7 mouse cellular contexts compared by ENCODE assay signal in genomic region chr12:101026946-101027345, GRCm38 (mm10). TPM values are rescaled to one million over a fixed set of nuclear protein-coding genes. Genes with fewer than 3 reads are reported as not detected.
A peak's percentile ranks its signal among the peaks of the same experiment; 100 is the strongest.
DNase-seq lines count a peak whose midpoint lies in the region; ATAC-seq and TF ChIP-seq lines count a peak whose summit lies in the region.

No protein-coding gene starts in this region.

- H3K4me1 ChIP-seq in brown adipose tissue, adult 24 weeks (ENCODE audit: control insufficient read depth, insufficient read depth, insufficient read length, low read length), result peaks cover 6% of the 10 kb centered on the region
- peaks cover 23% of the 10 kb centered on the region for H3K4me1 ChIP-seq in forebrain, postnatal 0 days (ENCODE audit: insufficient read depth)
- peaks cover 14% of the 10 kb centered on the region for H3K4me1 ChIP-seq in limb, embryonic 14.5 days (ENCODE audit: control insufficient read depth, insufficient read depth, low read length)

- peak overlapping the region; percentile 90 for H3K27ac ChIP-seq in left cerebral cortex, adult 2 months
- peak overlapping the region; percentile 36; the same call in 1 of the 2 replicates for H3K27ac ChIP-seq in brown adipose tissue, adult 24 weeks (replicated peaks; ENCODE audit: low read depth, low read length)
- no peak overlapping the region for H3K27ac ChIP-seq in forebrain, postnatal 0 days (ENCODE audit: low read depth, low read length)
- H3K27ac ChIP-seq in limb, embryonic 14.5 days (replicated peaks; ENCODE audit: low read depth, low read length), result no peak overlapping the region

- TF ChIP-seq CTCF in left cerebral cortex, adult 2 months (IDR thresholded peaks at IDR 0.05), result no peak
- no peak for TF ChIP-seq CTCF in forebrain, postnatal 0 days (IDR thresholded peaks at IDR 0.05; ENCODE audit: low read depth)

- peak; percentile 38 to 49 for DNase-seq in left cerebral cortex, adult 2 months (ENCODE audit: extremely low spot score in 1 of 2, low spot score in 2 of 2)
- no peak for DNase-seq in left cerebral cortex, adult 8-10 months (ENCODE audit: low spot score in 2 of 2)
- peak; percentile 53 for DNase-seq in forebrain, postnatal 0 days
- DNase-seq in limb, embryonic 14.5 days (ENCODE audit: low spot score), result no peak
- peak; percentile 50 for DNase-seq in right cerebral cortex, postnatal 14 days
- DNase-seq in adrenal gland, postnatal 36 days, result no peak

- H3K27me3 ChIP-seq in forebrain, postnatal 0 days (ENCODE audit: insufficient read depth, low read length), result no peaks in the 10 kb centered on the region
- peaks cover 26% of the 10 kb centered on the region for H3K27me3 ChIP-seq in limb, embryonic 14.5 days (ENCODE audit: control insufficient read depth, insufficient read depth, low read length)

- TF ChIP-seq POLR2A in limb, embryonic 14.5 days (IDR thresholded peaks at IDR 0.05; ENCODE audit: borderline replicate concordance, extremely low read depth, insufficient read depth, insufficient read length), result no peak

- H3K4me2 ChIP-seq in forebrain, postnatal 0 days (ENCODE audit: low read depth), result peak overlapping the region; percentile 80
- H3K4me2 ChIP-seq in limb, embryonic 14.5 days (replicated peaks; ENCODE audit: low read depth, low read length, severe bottlenecking), result peak overlapping the region; percentile 97; the same call in 1 of the 2 replicates

- intact Hi-C loops in left cerebral cortex, adult 2 months (cut with DNase I), result loop anchor here (2.0 kb wide), 2 partner anchors 18 to 38 kb away; no protein-coding TSS in a partner anchor

- H3K4me3 ChIP-seq in left cerebral cortex, adult 2 months, result peak overlapping the region; percentile 78
- peak overlapping the region; percentile 57 for H3K4me3 ChIP-seq in brown adipose tissue, adult 24 weeks (ENCODE audit: insufficient read depth, low read depth, low read length)
- peak overlapping the region; percentile 84 for H3K4me3 ChIP-seq in forebrain, postnatal 0 days (ENCODE audit: low read depth, low read length)
- H3K4me3 ChIP-seq in limb, embryonic 14.5 days (replicated peaks; ENCODE audit: low read length), result peak overlapping the region; percentile 58; the same call in 1 of the 2 replicates

- H3K9me3 ChIP-seq in forebrain, postnatal 0 days (ENCODE audit: low read length), result no peaks in the 10 kb centered on the region
- H3K9me3 ChIP-seq in limb, embryonic 14.5 days (ENCODE audit: control insufficient read depth, low read length), result no peaks in the 10 kb centered on the region

- peaks cover 2% of the 10 kb centered on the region; the same call in 1 of the 2 replicates for H3K36me3 ChIP-seq in forebrain, postnatal 0 days (ENCODE audit: insufficient read depth)
- H3K36me3 ChIP-seq in limb, embryonic 14.5 days (ENCODE audit: control insufficient read depth, insufficient read depth, low read length), result no peaks in the 10 kb centered on the region

- ATAC-seq in forebrain, postnatal 0 days, result no peak
- ATAC-seq in limb, embryonic 14.5 days (ENCODE audit: low FRiP score, low read depth), result no peak

- H3K9ac ChIP-seq in forebrain, postnatal 0 days, result peak overlapping the region; percentile 79
- no peak overlapping the region for H3K9ac ChIP-seq in limb, embryonic 14.5 days (ENCODE audit: low read depth, low read length, severe bottlenecking)

- WGBS in forebrain, postnatal 0 days, result 3% methylated on average over 14 of the region's 14 CpGs
- 7% methylated on average over 14 of the region's 14 CpGs for WGBS in limb, embryonic 14.5 days

RNA-seq across cellular contexts. Expression of gene Ccdc88c, which starts 1.9 kb away (rescaled TPM):
- total RNA-seq in left cerebral cortex, adult 2 months (2021), result 10 to 100 TPM; 23.2 to 30.1 TPM
- 10 to 100 TPM; 28.9 to 31.3 (median 29.3) TPM for total RNA-seq in left cerebral cortex, adult 8-10 months (2022)
- polyA plus RNA-seq in brown adipose tissue, adult 24 weeks (2012; ENCODE audit: insufficient read depth, insufficient read length, missing spikeins), result 2.2 and 4.0 TPM in 2 replicates
- 31.3 and 31.5 TPM in 2 replicates for total RNA-seq in forebrain, postnatal 0 days (2014; rRNA removed)
- polyA plus RNA-seq in forebrain, postnatal 0 days (2015; fragmentation: Nextera tagmentation; extraction: Ambion mirVana), result 12.4 and 14.6 TPM in 2 replicates
- 5.5 and 6.5 TPM in 2 replicates for polyA plus RNA-seq in limb, embryonic 14.5 days (2012; rRNA removed)
- polyA plus RNA-seq in limb, embryonic 14.5 days (2014; fragmentation: Nextera tagmentation; extraction: Ambion mirVana), result 4.9 and 5.2 TPM in 2 replicates
- total RNA-seq in adrenal gland, postnatal 36 days (2021), result 1 to 10 TPM; 1.9 to 2.2 TPM

RNA-seq across cellular contexts. Expression of gene Ppp4r3a, which starts 56.6 kb away (rescaled TPM):
- 10 to 100 TPM; 44.1 to 45.0 TPM for total RNA-seq in left cerebral cortex, adult 2 months (2021)
- 10 to 100 TPM; 37.1 to 43.7 (median 41.6) TPM for total RNA-seq in left cerebral cortex, adult 8-10 months (2022)
- 19.4 and 37.8 TPM in 2 replicates for polyA plus RNA-seq in brown adipose tissue, adult 24 weeks (2012; ENCODE audit: insufficient read depth, insufficient read length, missing spikeins)
- 36.5 and 49.1 TPM in 2 replicates for total RNA-seq in forebrain, postnatal 0 days (2014; rRNA removed)
- polyA plus RNA-seq in forebrain, postnatal 0 days (2015; fragmentation: Nextera tagmentation; extraction: Ambion mirVana), result 13.1 and 14.9 TPM in 2 replicates
- polyA plus RNA-seq in limb, embryonic 14.5 days (2012; rRNA removed), result 35.4 and 44.9 TPM in 2 replicates
- polyA plus RNA-seq in limb, embryonic 14.5 days (2014; fragmentation: Nextera tagmentation; extraction: Ambion mirVana), result 40.3 and 45.1 TPM in 2 replicates
- 10 to 100 TPM; 51.8 to 52.1 TPM for total RNA-seq in adrenal gland, postnatal 36 days (2021)

Comparison
In these comparisons a context has a peak if more than half of its experiments do, and no peak if none do; other contexts are left out.
1. DNase-seq: peak in left cerebral cortex, adult 2 months (2 of 2), forebrain, postnatal 0 days (single experiment) and right cerebral cortex, postnatal 14 days (single experiment); none in left cerebral cortex, adult 8-10 months (0 of 2), limb, embryonic 14.5 days (single experiment) and adrenal gland, postnatal 36 days (0 of 2).
2. H3K27ac ChIP-seq: peak in left cerebral cortex, adult 2 months (single experiment) and brown adipose tissue, adult 24 weeks (single experiment); none in forebrain, postnatal 0 days (single experiment) and limb, embryonic 14.5 days (single experiment).
3. RNA of gene Ccdc88c, which starts 1.9 kb away (total RNA-seq): 31.3 to 31.5 TPM in forebrain, postnatal 0 days, 23.2 to 30.1 TPM in left cerebral cortex, adult 2 months and 28.9 to 31.3 TPM in left cerebral cortex, adult 8-10 months; 1.9 to 2.2 TPM in adrenal gland, postnatal 36 days; every median in the first group is over 4 times any median in the second.
4. Peak in every context shown above with its lines, with median percentiles within 50 percentile points of each other: H3K4me3 ChIP-seq.